18 mouse cellular contexts compared by ENCODE assay signal in the genomic region with DNA sequence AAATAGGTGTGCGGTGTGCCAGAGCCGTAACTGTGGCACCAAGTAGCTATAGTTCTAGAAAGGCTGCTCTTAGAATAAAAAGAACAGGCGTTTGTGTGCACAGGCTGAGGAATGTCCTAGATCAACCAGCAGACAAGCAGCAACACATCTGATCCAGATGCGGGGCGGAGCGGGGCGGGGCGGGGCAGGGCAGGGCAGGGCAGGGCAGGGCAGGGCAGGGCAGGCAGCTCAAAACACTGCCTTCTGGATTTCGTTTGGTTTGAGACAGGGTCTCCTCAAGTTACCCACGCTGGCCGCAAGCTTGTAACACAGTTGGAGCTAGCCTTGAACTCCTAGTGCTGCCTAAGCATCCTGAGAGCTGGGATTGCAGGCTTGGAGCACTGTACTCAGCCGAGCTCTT. TPM values are rescaled to one million over a fixed set of nuclear protein-coding genes. Genes with fewer than 3 reads are reported as not detected.
"Had no signal": no experiment of that assay in that cellular context is flagged by ENCODE, and none has a peak within 500 bp of the region (broad histone marks: within the 10 kb centered on the region; RNA-seq: fewer than 3 reads in every experiment).

No protein-coding gene starts in this region.

- H3K4me3 ChIP-seq: liver, embryonic 13.5 days; midbrain, embryonic 12.5 days had no signal

- ATAC-seq: midbrain, embryonic 16.5 days had no signal

- H3K27ac ChIP-seq: liver, embryonic 13.5 days; midbrain, embryonic 12.5 days had no signal

- H3K4me2 ChIP-seq: liver, embryonic 13.5 days; midbrain, embryonic 12.5 days had no signal

- H3K4me1 ChIP-seq: midbrain, embryonic 12.5 days had no signal

- H3K9me3 ChIP-seq: liver, embryonic 13.5 days; midbrain, embryonic 12.5 days had no signal

- DNase-seq: kidney, adult 8-10 months; layer of hippocampus, adult 9-11 months; layer of hippocampus, postnatal 36 days; left cerebral cortex, postnatal 4 days; liver, embryonic 13.5 days; lung, adult 18-20 months; right cerebral cortex, postnatal 25 days; thymus, adult 18-20 months; thymus, postnatal 14 days had no signal

- H3K9ac ChIP-seq: liver, embryonic 13.5 days; midbrain, embryonic 12.5 days had no signal

- H3K27me3 ChIP-seq: liver, embryonic 13.5 days; midbrain, embryonic 12.5 days had no signal

RNA-seq across cellular contexts. Expression of a gene that starts 19.0 kb away (rescaled TPM):
- total RNA-seq: layer of hippocampus, adult 18-20 months; layer of hippocampus, postnatal 36 days; left cerebral cortex, postnatal 10 days; left cerebral cortex, postnatal 4 days; megakaryocyte-erythroid progenitor cell, adult 5-6 weeks had no signal
- polyA plus RNA-seq: limb, embryonic 14.5 days; liver, embryonic 13.5 days; lung, embryonic 16.5 days; midbrain, embryonic 12.5 days; midbrain, embryonic 16.5 days; neural tube, embryonic 14.5 days; small intestine, adult 2 months had no signal
